Mouse (Mus musculus) kidney, adult 2 months (tissue): ENCODE results near the gene Ubr1.

Source experiments
- CTCF ChIP-seq: fragments of 200-500 bp; conservative IDR thresholded peaks from 2 replicates; pipeline ENCODE4 v1.5.1; 2011; ENCODE audit warnings: low read depth, mild to moderate bottlenecking, control low read depth, low read length, moderate library complexity, mixed read lengths; ENCODE audit not compliant: insufficient read depth, insufficient read length
- POLR2A ChIP-seq: fragments of 200-500 bp; IDR thresholded peaks from one replicate; pipeline ENCODE4 v1.6.1; 2011; ENCODE audit warnings: low read depth, low read length, control low read depth

GRCm38 (mm10) chr2:120835167-120835566, 135.3 kb downstream of the Ubr1 start:
- TF ChIP-seq POLR2A, result no peak
- TF ChIP-seq CTCF, result no peak
